Mouse (Mus musculus): ENCODE data around the gene Camkmt. TPM values are rescaled to one million over a fixed set of nuclear protein-coding genes. Genes with fewer than 3 reads are reported as not detected.
A peak's percentile ranks its signal among the peaks of the same experiment; 100 is the strongest.

Camkmt gene
- total RNA-seq, 2 experiments from 2014 or later = 10.9 to 12.3 TPM

GRCm38 (mm10) chr17:85089011-85089410 lies 1.3 kb upstream of the Camkmt start:
- DNase-seq (ENCODE audit: low spot score in 2 of 2) = no peak

GRCm38 (mm10) chr17:85089621-85090020 lies 731 bp upstream of the Camkmt start:
- DNase-seq (ENCODE audit: low spot score in 2 of 2) = peak in 1 of 2 experiments; percentile 25

GRCm38 (mm10) chr17:85091762-85092161 lies 1.4 kb downstream of the Camkmt start:
- no peak for DNase-seq (ENCODE audit: low spot score in 2 of 2)

GRCm38 (mm10) chr17:85096396-85096795 lies 6.0 kb downstream of the Camkmt start:
- no peak for DNase-seq (ENCODE audit: low spot score in 2 of 2)

- DNase-seq (ENCODE audit: low spot score in 2 of 2) = no peak
Observed at GRCm38 (mm10) chr17:85098677-85099323, 8.4 kb downstream of the Camkmt start.

GRCm38 (mm10) chr17:85100232-85100631 lies 9.9 kb downstream of the Camkmt start:
- no peak for DNase-seq (ENCODE audit: low spot score in 2 of 2)

GRCm38 (mm10) chr17:85101751-85102150 lies 11.4 kb downstream of the Camkmt start:
- no peak for DNase-seq (ENCODE audit: low spot score in 2 of 2)

GRCm38 (mm10) chr17:85103310-85103709 lies 13.0 kb downstream of the Camkmt start:
- DNase-seq (ENCODE audit: low spot score in 2 of 2) = no peak

DNA sequence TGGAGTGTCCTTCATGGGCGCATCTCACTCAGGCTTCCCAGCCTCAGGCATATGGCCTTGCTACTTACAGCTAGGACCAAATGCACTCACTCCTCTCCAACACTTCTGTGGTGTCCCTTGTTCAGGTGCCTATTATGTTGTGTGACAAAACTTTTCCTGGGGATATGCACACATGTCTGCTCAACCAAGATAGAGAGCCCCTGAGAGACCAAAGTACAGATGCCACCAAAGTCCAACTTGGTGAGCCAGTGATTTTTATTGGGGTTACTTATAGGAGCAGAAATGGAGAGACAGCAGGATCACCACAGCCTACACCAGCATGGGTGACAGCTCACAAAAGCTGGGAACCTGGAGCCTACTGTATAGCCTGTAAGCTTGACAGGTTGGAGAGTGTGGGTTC lies 20.3 kb downstream of the Camkmt start:
- no peak for DNase-seq (ENCODE audit: low spot score in 2 of 2)

DNA sequence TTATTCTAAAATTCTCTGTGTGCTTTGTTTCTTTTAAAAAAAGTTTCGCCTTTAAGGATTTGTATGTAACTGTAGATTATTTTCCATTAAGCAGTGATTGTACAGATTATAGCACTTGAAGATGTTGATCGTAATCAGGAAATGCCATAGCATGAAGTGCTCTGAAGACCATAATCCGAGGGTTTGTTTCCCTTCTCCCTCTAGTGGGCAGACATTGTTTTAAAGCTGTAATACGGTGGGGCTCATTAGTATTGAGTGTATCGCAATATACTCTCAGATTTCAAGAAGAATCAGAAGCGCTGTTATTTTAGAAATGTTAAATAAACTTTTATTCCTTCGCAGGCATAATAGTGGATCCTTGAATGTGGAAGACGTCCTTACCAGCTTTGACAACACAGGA lies 23.1 kb downstream of the Camkmt start:
- DNase-seq (ENCODE audit: low spot score in 2 of 2) = no peak

- peak; percentile 61 to 78 for DNase-seq (ENCODE audit: low spot score in 2 of 2)
Observed at GRCm38 (mm10) chr17:85116643-85117042, 26.3 kb downstream of the Camkmt start.

GRCm38 (mm10) chr17:85138393-85138792 lies 48.0 kb downstream of the Camkmt start:
- DNase-seq (ENCODE audit: low spot score in 2 of 2) = no peak

DNA sequence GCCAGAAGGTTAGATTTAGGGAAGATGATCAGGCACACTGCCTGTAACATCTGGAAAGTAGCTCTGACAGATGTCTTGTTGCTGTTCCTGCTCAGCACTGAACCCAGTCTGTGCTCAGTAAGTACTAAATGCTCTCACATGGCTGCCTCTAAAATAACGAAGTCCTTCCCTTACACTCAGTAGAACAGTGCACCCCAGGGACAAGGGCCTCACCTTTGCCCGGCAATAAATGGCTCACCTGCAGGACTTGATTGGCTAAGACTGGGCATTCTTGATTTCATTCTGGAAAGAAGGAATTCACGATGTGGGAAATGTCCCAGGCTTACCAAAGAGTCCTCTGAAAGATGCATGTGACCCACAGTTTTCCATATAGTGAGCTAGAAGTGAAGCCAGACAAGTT lies 51.3 kb downstream of the Camkmt start:
- no peak for DNase-seq (ENCODE audit: low spot score in 2 of 2)

DNA sequence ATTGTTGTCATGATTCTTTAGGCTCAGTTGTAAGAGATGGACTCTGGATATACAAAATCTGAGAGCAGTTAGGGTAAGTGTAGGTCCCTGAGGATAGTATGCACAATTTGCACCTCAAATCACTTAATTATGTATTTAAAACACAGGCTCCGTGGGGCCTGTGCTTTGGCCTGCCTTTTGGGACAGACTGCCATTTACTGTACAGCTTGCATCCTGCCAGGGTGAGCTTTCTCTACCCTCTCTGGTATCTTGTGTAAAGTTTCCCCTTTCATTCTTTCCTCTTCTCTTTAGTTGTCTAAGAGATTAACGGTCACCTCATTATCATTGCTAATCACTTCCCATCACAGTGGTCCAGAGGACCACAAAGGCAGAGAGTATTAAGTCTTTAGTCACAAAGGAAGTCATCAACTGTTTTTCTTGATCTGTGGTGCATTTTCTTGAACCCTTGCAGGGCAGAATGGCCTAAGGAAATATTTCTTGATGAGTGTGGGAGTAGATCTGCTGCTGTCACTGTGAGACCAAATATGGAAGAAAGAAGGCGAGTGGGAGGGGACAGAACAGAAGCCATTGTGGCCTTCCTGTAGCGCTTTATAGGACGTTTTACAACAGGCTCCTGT lies 52.3 kb downstream of the Camkmt start:
- DNase-seq (ENCODE audit: low spot score in 2 of 2) = no peak

- DNase-seq (ENCODE audit: low spot score in 2 of 2) = no peak
Observed at GRCm38 (mm10) chr17:85144141-85144540, 53.8 kb downstream of the Camkmt start.

- DNase-seq (ENCODE audit: low spot score in 2 of 2) = no peak
Observed at GRCm38 (mm10) chr17:85148348-85148747, 58.0 kb downstream of the Camkmt start.

DNA sequence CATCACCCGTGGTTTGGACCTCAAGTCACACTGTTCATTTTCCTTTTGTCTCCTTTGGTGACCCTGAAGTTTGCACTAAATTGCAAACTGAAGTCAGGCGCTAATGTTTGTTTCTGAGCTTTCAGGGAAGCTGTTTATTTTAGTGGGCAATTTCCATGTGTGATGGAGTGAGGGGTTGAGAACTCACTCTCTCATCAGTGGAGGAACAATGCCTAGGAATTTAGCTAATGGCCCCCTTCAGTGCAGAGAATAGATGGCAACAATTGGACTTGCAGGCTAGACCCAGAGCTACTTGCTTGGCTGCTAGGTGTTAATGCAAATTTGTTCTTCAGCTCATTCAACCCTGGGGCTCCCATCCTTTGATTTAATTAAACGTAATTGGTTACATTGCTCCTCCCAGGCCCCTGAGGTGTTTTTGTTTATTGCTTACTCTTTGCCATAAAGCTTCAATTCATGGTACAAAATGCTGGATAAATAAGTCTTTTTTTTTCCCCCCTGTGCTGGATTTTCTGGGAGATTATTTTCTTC lies 58.9 kb downstream of the Camkmt start:
- no peak for DNase-seq (ENCODE audit: low spot score in 2 of 2)

- no peak for DNase-seq (ENCODE audit: low spot score in 2 of 2)
Observed at GRCm38 (mm10) chr17:85151264-85151663, 60.9 kb downstream of the Camkmt start.

- DNase-seq (ENCODE audit: low spot score in 2 of 2) = no peak
Observed at GRCm38 (mm10) chr17:85158202-85158601, 67.8 kb downstream of the Camkmt start.

DNA sequence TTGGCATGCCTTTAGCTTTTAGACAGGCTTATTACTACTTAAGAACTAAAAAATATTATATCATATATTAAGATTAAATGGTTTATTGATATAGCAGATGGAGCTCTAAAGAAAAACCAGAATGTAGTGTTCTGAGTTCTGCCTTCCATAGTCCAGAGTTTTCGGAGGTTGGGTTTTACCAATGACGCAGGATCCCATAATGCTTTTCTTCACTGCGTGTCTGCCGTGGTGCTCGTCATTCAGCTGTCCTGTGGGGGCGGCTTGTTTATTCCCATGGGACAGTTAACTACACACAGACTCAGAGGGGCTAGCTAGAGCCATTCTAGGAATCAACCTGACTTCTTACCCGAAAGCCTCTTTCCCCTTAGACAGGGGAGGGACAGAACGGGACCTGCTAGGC lies 69.2 kb downstream of the Camkmt start:
- no peak for DNase-seq (ENCODE audit: low spot score in 2 of 2)

DNA sequence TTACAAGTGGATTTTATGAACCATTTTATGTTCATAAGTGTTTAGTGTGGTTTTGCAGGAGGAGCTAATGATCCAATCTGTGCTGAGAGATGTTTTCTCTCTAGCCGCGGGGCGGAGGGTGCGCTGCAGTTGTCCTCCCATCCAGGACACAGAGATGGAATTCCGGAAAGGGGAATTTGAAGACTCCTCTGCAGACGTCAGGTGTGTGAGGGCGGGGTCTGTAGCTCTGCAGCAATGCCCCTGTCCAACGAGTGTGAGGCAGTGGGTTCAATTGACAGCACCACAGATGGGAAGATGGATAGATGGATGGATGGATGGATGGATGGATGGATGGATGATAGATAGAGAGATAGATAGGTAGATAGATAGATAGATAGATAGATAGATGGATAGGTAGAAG lies 70.4 kb downstream of the Camkmt start:
- no peak for DNase-seq (ENCODE audit: low spot score in 2 of 2)

DNA sequence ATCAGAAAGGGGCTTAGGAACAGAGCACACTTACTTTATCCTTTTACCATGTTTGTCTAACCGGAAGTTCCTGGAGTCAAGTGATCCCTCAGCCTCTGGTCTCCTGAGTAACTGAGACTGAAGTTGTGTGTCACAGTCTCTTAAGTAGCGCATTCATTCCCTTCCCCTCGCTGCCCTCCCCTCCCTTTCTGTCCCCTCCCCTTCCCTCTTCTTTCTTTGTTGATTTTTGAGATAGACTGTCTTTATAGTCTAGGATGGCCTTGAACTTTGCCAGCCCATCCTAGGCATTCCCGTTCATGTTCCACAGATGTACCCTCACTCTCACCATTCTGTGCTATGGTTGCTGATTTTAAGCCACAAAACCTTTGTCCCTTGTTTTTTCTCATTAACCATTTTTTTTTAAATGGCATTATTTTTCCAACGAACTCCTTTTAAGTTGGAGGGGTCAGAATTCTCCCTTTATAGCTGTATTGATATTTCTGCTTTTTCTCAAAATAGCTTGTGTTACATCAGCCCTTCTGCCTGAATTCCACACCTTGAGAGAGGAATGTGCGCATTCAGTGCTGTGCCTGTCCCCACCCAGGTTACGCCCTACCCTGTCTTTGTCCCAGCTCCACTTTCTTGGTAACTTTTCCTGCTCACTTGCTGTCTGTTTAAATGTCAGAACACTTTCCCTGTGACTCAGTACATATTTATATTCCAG lies 72.4 kb downstream of the Camkmt start:
- DNase-seq (ENCODE audit: low spot score in 2 of 2) = no peak

Measured in left cerebral cortex, adult 18-20 months (tissue).